In genomic region chr2:153467372-153467771, GRCm38 (mm10) we compare ENCODE assay signal across 30 mouse cellular contexts. TPM values are rescaled to one million over a fixed set of nuclear protein-coding genes. Genes with fewer than 3 reads are reported as not detected.
A peak's percentile ranks its signal among the peaks of the same experiment; 100 is the strongest.
DNase-seq lines count a peak whose midpoint lies in the region; ATAC-seq and TF ChIP-seq lines count a peak whose summit lies in the region.
"Had no signal": no experiment of that assay in that cellular context is flagged by ENCODE, and none has a peak within 500 bp of the region (broad histone marks: within the 10 kb centered on the region; RNA-seq: fewer than 3 reads in every experiment).

No protein-coding gene starts in this region.

- TF ChIP-seq CTCF in lung, postnatal 0 days (IDR thresholded peaks at IDR 0.05) = no peak

- ATAC-seq in lung, embryonic 15.5 days (ENCODE audit: borderline replicate concordance, extremely low read depth, low FRiP score, low TSS enrichment) = 0 out of 2 replicates have a peak, but pooled peaks have one; percentile 48
- peak; percentile 94 for ATAC-seq in lung, postnatal 0 days
- no peak for ATAC-seq in hindbrain, embryonic 14.5 days (ENCODE audit: low FRiP score)
- ATAC-seq: forebrain, embryonic 15.5 days; Patski had no signal

- DNase-seq in lung, postnatal 25 days (ENCODE audit: low spot score) = no peak
- peak; percentile 77 for DNase-seq in lung, postnatal 0 days (ENCODE audit: low spot score)
- peak; percentile 46 for DNase-seq in lung, postnatal 36 days
- DNase-seq in hindbrain, embryonic 14.5 days (ENCODE audit: low spot score) = no peak
- no peak for DNase-seq in kidney, postnatal 14 days
- DNase-seq: adrenal gland, postnatal 10 days; adrenal gland, postnatal 36 days; cerebellum, adult 11 months; cerebellum, adult 2 months; cerebellum, adult 9-11 months; cerebellum, postnatal 36 days; embryo, embryonic 11 days; gastrocnemius, postnatal 10 days; gastrocnemius, postnatal 36 days; heart, adult 2 months; heart, postnatal 14 days; heart, postnatal 4 days had no signal

- H3K4me3 ChIP-seq in lung, embryonic 15.5 days = no peak overlapping the region
- no peak overlapping the region for H3K4me3 ChIP-seq in lung, postnatal 0 days (ENCODE audit: low read depth, low read length)
- no peak overlapping the region for H3K4me3 ChIP-seq in hindbrain, embryonic 14.5 days (replicated peaks; ENCODE audit: low read length)
- H3K4me3 ChIP-seq: embryonic facial prominence, embryonic 10.5 days; embryonic facial prominence, embryonic 13.5 days; erythroblast, embryonic 14.5 days; forebrain, embryonic 12.5 days; forebrain, embryonic 15.5 days; heart, adult 2 months; heart, embryonic 10.5 days; heart, embryonic 13.5 days; hindbrain, embryonic 15.5 days had no signal

- H3K4me2 ChIP-seq in lung, embryonic 15.5 days = no peak overlapping the region
- H3K4me2 ChIP-seq in lung, postnatal 0 days (replicated peaks; ENCODE audit: low read depth, low read length) = no peak overlapping the region
- no peak overlapping the region for H3K4me2 ChIP-seq in hindbrain, embryonic 14.5 days (replicated peaks)
- H3K4me2 ChIP-seq: embryonic facial prominence, embryonic 13.5 days; forebrain, embryonic 12.5 days; forebrain, embryonic 15.5 days; heart, embryonic 13.5 days; hindbrain, embryonic 15.5 days had no signal

- no peak overlapping the region for H3K9ac ChIP-seq in lung, embryonic 15.5 days
- H3K9ac ChIP-seq in lung, postnatal 0 days (replicated peaks; ENCODE audit: low read depth) = no peak overlapping the region
- no peak overlapping the region for H3K9ac ChIP-seq in hindbrain, embryonic 14.5 days
- H3K9ac ChIP-seq: embryonic facial prominence, embryonic 13.5 days; forebrain, embryonic 12.5 days; forebrain, embryonic 15.5 days; heart, embryonic 13.5 days; hindbrain, embryonic 15.5 days had no signal

- no peak overlapping the region; the same call in 1 of the 2 replicates for H3K27ac ChIP-seq in lung, embryonic 15.5 days
- 0 out of 2 replicates have a peak overlapping the region, but pooled peaks have one; percentile 5 for H3K27ac ChIP-seq in lung, postnatal 0 days (ENCODE audit: low read length)
- H3K27ac ChIP-seq in hindbrain, embryonic 14.5 days = no peak overlapping the region
- H3K27ac ChIP-seq: embryonic facial prominence, embryonic 10.5 days; embryonic facial prominence, embryonic 13.5 days; forebrain, embryonic 12.5 days; forebrain, embryonic 15.5 days; heart, adult 2 months; heart, embryonic 10.5 days; heart, embryonic 13.5 days; hindbrain, embryonic 15.5 days had no signal

- no peaks in the 10 kb centered on the region for H3K27me3 ChIP-seq in lung, embryonic 15.5 days
- no peaks in the 10 kb centered on the region for H3K27me3 ChIP-seq in lung, postnatal 0 days (replicated peaks; ENCODE audit: insufficient read depth, low read length)
- H3K27me3 ChIP-seq in hindbrain, embryonic 14.5 days (ENCODE audit: control insufficient read depth, insufficient read depth, low read length) = no peaks in the 10 kb centered on the region
- H3K27me3 ChIP-seq: embryonic facial prominence, embryonic 13.5 days; forebrain, embryonic 12.5 days; forebrain, embryonic 15.5 days; heart, embryonic 13.5 days; hindbrain, embryonic 15.5 days; Patski had no signal

- no peaks in the 10 kb centered on the region for H3K9me3 ChIP-seq in lung, embryonic 15.5 days
- H3K9me3 ChIP-seq in lung, postnatal 0 days (ENCODE audit: low read length) = no peaks in the 10 kb centered on the region
- H3K9me3 ChIP-seq in hindbrain, embryonic 14.5 days (ENCODE audit: control insufficient read depth, low read length) = 0 out of 2 replicates have a peak, but pooled peaks cover 5% of the 10 kb centered on the region
- H3K9me3 ChIP-seq: embryonic facial prominence, embryonic 10.5 days; embryonic facial prominence, embryonic 13.5 days; forebrain, embryonic 15.5 days; heart, embryonic 10.5 days; hindbrain, embryonic 15.5 days had no signal

- TF ChIP-seq EP300 in lung, postnatal 0 days (IDR thresholded peaks at IDR 0.05) = peak; percentile 49; the same call in 1 of the 2 replicates

- H3K36me3 ChIP-seq in lung, embryonic 15.5 days = no peaks in the 10 kb centered on the region
- no peaks in the 10 kb centered on the region for H3K36me3 ChIP-seq in lung, postnatal 0 days (ENCODE audit: insufficient read depth, low read length)
- H3K36me3 ChIP-seq in hindbrain, embryonic 14.5 days (replicated peaks; ENCODE audit: control insufficient read depth, insufficient read depth) = peaks cover 12% of the 10 kb centered on the region; the same call in 1 of the 2 replicates
- H3K36me3 ChIP-seq: embryonic facial prominence, embryonic 10.5 days; embryonic facial prominence, embryonic 13.5 days; forebrain, embryonic 12.5 days had no signal

- WGBS in lung, embryonic 15.5 days = 43% methylated on average over 1 of the region's 1 CpGs
- 55% methylated on average over 1 of the region's 1 CpGs for WGBS in lung, postnatal 0 days
- 86% methylated on average over 1 of the region's 1 CpGs for WGBS in hindbrain, embryonic 14.5 days

- H3K4me1 ChIP-seq in lung, embryonic 15.5 days = peaks cover 22% of the 10 kb centered on the region
- no peaks in the 10 kb centered on the region for H3K4me1 ChIP-seq in lung, postnatal 0 days (ENCODE audit: insufficient read depth, low read depth, low read length)
- H3K4me1 ChIP-seq in hindbrain, embryonic 14.5 days (replicated peaks; ENCODE audit: control insufficient read depth, insufficient read depth, low read length) = 0 out of 2 replicates have a peak, but pooled peaks cover 9% of the 10 kb centered on the region

RNA-seq across cellular contexts. Expression of gene 4930404H24Rik, which starts 25.2 kb away (rescaled TPM):
- not detected in 2 replicates for polyA plus RNA-seq in lung, embryonic 15.5 days (2015; fragmentation: Nextera tagmentation; extraction: Ambion mirVana)
- not detected in 2 replicates for polyA plus RNA-seq in lung, postnatal 0 days (2015; fragmentation: Nextera tagmentation; extraction: Ambion mirVana)
- polyA plus RNA-seq in hindbrain, embryonic 14.5 days (2014; fragmentation: Nextera tagmentation; extraction: Ambion mirVana) = not detected in 2 replicates
- polyA plus RNA-seq: cerebellum, adult 2 months; cortical plate, adult 2 months; embryonic facial prominence, embryonic 10.5 days; embryonic facial prominence, embryonic 13.5 days; erythroblast, embryonic 14.5 days; forebrain, embryonic 12.5 days; forebrain, embryonic 15.5 days; heart, adult 2 months; heart, embryonic 10.5 days; heart, embryonic 13.5 days; heart, embryonic 16.5 days; hindbrain, embryonic 11.5 days; hindbrain, embryonic 15.5 days; Patski had no signal

Comparison
In these comparisons a context has a peak if more than half of its experiments do, and no peak if none do; other contexts are left out.
1. DNase-seq: peak in lung, postnatal 0 days (single experiment) and lung, postnatal 36 days (single experiment); none in lung, postnatal 25 days (single experiment), hindbrain, embryonic 14.5 days (single experiment) and kidney, postnatal 14 days (single experiment).